Mouse (Mus musculus) forelimb bud, embryonic 11.5 days (tissue): ENCODE measurements at regions not wholly inside any gene's neighbourhood (a gene's known extent, or its start where the extent isn't known, plus 50 kb on each side); places are given as distances from the start of the nearest gene placed in this dataset.

Experiments
- DNase-seq: peaks from one replicate; pipeline ENCODE4 v3.0.0-alpha.2; 2012; ENCODE audit warnings: low read depth, low spot score

DNA sequence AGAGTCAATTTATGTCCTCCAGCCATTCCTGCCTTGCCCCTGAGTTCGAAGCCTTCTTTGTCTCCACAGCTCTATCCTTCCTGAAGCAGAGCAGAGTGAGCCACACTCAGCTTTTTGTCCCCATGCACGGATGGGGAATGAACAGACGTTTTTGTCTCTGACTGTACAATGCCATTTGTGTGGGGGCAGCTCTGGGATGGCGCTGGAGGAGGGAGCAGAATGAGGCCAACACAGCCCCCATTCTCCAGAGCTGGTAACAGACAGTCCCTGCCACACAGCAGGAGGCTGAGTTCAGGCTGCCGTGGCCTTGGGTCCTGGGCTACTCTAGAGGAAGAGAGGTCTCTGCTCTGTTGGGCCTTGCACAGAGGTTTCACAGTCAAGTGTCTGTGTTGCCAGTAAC lies 327.4 kb downstream of the H2al1j start:
- no peak for DNase-seq

DNA sequence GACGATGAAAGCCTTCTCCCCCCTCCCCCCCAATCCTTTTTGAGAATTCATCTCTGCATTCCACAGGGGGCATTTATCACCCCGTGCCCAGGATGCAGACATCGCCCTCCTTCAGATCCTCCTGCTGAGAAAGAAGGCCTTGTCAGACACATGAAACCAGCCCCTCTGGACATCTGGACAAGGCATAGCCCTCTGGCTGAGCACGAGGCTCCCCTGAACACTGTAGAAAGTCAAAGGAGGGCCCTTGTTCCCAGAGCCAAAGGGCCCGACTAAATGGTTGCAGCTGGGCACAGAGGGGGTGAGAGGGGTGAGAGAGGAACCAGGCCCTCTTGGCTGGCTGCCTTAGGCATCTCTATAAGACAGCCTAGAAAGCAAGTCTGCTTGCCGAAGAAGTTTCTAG lies 327.8 kb downstream of the H2al1j start:
- no peak for DNase-seq

DNA sequence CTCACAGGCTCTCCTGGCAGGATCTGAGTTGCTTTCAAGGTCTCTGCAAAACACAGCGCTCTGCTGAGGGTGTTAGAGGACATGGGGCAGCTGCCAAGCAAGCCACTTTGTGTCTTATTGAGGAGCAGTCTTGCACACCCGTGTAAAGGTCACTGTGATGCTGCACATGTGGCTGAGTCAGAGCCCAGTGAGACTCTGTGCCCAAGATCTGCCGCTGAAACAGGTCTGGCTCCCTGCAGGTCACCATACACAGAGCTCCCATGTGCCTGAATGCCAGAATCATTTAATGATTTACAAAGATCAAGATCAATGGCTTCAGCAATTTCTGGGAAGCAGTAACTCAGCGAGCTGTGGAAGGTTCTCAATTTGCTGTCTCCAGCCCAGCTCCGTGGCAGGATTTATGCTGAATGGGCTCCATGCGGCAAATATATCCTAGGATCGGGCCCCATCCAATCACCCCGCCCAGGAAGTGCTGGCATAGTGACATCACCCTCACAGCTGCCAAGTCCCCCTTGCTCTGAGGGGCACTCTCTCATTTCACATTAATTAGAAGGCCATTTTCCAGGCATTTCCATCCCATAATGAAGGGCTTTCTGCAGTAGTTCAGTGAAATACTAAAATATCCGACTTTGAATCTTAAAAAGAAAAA lies 330.1 kb downstream of the H2al1j start:
- no peak for DNase-seq

DNA sequence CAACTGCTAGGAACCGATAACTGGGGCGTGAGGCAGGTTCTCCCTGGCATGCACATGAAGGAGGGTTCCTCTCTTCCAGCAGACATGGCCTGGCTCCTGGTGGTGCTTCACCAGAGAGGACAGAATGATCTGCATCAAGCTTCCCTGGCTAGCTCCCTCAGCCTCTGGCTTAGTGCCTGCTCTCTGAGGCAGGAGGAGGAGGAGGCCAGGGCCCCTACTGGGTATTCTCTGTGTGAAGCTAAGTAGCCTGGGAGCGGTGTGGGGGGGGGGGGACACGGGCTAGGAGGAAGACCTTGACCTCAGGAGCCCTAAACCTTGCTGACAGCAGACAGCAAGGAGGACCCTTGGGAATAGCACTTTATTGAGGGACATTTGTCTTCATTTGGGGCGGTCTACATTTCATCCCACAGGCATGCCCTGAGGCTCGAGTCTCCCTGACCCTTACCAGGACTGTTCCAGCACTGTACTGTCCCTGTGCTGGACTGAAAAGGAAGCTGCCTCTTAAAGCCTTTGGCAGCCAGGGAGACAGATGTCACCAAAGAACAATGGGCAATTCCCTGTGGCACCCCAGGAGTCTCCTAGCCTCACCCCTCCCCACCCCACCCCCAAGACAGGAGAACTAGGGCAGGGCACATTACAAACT lies 335.7 kb downstream of the H2al1j start:
- no peak for DNase-seq

DNA sequence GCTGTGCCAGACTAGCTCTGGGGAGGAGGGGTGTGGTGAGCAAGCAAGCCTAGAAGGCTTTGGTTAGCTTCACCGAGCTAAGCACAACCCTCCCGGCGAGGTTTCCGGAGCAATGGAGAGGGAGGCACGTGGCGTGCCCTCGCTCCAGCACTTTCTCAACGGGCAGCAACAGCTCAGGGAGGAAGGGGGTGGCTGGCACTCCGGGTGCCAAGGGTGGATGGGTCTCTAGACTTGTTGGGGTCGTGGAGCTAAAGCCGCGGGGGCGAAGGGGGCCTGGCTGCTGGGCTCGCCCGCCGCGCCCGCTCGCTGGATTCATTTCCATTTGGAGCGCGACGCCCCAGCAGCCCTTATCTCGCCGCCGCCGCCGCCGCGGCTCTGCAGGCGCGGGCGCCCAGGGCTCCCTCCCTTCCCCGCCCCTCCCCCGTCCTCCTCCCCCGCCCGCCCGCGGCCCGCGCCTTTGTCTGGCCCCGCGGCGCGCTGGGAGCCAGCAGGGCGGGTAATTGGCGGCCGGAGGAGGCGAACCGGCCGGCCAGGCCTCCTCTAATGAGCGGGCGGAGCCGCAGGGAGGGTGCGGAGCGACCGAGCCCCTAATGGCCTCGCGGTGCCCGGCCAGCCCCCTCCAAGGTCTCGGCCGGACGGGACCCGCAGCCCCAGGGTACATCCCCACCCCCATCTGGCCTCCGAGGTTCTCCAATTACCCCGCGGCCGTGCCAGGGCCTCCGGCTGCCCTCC lies 336.9 kb downstream of the H2al1j start:
- peak; percentile 36 for DNase-seq

DNA sequence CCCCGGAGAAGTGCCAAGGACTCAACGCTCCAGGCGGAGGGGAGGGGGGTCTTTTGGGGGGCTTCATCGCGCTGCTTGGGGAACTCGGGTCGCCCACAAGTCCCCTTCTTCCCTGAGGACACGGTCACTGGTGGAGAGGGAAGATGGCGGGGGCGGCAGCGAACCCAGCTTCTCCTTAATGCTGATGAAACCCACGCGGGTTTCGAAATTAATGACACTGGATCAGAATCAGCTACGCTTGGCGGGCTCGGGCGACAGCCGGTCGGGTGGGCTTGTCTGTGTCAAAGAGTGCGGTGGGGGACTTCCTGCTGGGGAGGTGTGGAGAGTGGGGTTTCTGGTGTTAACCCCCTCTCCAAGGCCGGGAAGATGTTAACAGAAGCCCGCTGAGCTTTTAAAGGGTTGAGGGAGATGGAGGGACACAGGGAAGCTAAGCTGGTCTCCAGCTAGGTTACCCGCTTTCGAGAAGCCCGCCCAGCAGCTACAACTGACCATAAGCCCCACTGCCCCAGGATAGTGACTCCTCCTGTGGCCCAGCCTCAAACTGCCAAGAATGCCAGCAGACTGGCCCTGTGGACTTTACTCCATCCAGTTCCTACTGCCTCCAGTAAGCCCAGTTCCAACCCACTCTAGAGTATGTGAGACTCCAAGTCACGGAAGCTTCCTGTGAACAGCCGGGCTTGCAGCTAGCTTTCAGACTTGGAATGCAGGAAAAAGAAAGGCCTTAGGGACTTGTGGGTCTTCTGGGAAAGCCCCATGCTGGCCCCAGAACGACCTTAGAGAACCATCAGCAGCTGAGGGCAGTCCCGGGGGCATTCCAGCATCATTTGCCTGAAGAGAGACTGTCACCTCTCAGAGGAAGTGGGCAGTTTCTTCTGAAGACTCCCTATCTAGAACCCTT lies 337.7 kb downstream of the H2al1j start:
- DNase-seq = no peak

DNA sequence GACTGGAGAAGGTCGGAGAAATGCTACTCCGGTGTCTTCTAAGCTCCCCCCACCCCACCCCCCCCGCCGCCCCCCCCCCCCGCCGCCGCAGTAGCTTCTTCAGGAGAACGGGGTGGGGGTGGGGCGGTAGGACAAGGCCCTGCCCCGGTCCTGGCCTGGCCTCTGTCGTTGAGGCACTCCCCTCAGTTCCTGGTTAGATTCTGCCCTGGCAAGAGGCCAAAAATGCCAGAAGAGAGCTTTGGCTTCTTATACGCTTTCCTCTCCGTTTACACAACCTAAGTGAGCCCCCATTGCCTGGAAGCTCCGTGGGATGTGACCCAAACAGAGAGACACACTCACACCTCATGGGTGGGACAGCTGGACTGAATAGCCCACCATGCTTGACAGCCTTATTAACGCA lies 338.9 kb downstream of the H2al1j start:
- no peak for DNase-seq

DNA sequence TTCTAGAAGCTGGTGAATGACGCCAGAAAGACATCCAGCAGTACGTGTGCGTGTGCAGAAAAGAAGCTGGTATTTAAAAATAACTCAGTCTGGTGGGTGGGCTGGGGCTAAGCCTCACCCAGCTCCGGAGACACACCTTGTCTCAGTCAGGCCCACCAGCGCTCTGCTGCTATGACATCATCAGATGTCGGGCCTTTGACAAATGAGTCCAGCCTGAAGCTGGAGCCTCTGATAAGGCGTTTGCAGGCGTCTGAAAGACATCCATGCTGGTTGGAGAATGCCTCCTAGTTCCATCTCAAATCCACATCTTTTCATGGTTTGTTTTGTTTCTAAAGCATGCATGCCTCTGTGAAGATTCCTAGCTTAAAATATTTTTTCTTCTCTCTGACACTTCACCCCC lies 344.2 kb downstream of the H2al1j start:
- no peak for DNase-seq

DNA sequence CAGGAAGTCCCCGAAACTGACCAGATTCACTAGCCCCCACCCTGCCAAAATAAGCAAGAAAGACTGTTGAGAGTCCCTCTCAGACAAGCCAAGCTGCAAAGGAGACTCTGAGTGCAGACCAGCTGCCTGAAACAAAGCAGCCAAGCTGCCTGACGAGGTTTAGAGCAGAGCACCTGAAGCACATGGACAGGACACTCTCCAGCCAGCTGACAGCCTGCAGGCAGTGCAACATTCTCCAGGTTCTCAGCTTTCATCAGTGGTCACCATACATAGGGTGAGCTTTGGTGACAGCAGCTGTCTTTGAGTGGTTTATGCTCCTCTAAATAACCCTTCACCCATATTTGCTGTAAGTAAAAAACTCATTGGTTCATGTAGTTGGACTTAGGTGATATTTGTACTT lies 350.5 kb downstream of the H2al1j start:
- no peak for DNase-seq

DNA sequence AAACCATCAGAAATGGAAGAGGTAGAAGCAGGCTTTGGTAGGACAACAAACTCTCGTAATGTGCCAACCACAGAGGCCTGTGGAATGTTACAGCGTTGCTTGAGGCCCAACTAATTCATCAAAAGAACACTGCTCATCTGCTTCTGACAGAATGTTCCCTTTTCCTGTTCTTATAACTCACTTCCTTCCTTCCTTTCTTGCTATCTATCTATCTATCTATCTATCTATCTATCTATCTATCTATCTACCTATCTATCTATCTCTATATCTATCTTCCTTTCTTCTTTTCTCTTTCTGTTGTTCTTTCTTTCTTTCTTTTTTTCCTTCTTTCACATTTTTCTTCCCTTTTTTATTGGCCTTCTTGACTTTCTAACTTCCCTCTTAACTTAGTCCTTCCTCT lies 353.7 kb downstream of the H2al1j start:
- DNase-seq = no peak

DNA sequence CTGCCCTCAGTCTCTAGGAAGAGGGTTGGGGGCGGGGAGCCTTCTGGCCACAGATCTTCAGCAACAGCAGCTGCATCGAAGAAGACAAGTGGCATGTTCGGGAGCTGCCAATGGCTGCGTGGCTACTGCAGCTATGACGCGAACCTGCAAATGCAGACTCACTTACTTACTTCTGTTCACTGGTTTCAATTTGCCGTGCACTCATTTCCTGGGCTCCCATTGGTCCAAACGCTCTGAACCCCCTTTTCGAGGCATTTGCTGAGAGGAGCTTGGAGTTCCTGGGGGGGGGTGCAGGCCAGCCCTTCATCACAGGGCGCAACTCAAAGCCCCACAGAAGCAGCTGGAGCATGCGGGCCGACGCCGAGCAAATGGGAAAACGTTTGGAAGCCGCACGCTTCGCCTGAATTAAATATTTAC lies 362.4 kb downstream of the H2al1j start:
- DNase-seq = no peak

DNA sequence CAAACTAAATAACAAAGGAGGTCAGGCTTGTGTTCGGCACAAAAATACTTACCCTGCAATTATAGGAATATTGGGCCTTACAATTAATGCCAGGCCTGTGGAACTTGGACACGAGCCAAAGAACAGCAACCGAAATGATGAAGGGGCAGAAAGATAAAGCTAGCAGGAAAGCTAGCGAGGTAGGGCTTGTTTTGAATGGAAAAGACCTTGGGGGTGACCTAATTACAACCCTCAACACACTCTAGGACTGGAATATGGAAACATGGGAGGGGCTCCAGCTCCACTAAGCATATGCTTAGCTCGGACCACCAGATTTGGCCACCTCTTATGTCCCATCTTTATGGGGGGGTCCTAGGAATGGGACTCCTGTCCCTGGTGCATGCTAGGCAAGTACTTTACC lies 362.8 kb downstream of the H2al1j start:
- no peak for DNase-seq

DNA sequence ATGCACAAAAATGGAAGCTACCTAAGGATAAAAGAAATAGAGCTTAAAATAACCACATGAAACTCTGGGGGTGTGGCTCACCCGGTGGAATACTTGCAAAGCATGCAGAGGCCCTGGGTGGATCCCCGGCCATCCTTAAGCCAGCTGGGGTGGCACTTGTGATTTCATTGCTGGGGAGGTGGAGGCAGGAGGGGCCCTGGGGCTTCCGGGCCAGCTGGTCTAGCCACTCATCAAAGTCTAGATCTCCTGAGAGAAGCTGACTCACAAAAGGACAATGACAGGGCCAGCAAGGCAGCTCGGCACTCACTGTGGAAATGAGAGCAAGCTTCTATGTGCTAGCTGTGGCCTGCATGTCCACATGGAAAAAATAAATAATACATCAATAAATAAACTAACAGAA lies 363.4 kb downstream of the H2al1j start:
- no peak for DNase-seq

DNA sequence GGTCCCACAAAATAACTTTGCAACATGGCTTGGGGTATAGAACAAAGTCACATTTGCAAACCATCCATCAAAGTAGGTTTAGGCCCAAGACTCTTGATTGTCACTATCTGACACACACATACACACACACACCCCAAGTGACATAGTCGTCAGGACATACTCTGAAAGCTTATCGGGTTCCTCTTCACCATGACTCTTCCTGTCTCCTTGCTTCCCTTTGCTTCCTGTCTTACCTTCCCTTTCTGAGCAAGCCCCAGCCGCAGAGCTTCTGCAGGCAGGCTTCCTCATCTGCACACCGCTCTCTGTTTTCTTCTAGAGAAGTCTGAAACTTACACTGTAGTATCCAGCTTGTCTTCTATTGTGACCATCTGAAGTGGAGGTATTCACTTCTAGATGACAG lies 368.9 kb downstream of the H2al1j start:
- no peak for DNase-seq

DNA sequence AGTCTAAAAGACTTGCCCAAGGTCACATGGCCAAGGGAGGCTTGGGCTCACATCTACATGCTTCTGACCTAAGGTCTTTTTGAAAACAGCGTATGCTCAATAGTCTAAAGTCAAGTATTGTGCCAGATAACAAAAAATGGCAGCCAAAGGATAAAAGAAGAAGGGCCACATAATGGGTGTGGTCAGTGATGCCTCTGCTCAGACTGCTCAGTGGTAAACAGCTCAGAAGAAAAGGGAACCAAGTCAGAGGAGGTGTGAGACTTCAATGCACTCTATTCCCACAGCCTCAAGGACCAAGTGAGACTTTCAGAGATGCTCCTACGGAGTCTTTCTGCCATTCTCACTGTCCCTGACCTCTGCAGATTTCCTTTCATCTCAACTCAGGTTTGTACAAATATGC lies 373.5 kb downstream of the H2al1j start:
- DNase-seq = no peak

DNA sequence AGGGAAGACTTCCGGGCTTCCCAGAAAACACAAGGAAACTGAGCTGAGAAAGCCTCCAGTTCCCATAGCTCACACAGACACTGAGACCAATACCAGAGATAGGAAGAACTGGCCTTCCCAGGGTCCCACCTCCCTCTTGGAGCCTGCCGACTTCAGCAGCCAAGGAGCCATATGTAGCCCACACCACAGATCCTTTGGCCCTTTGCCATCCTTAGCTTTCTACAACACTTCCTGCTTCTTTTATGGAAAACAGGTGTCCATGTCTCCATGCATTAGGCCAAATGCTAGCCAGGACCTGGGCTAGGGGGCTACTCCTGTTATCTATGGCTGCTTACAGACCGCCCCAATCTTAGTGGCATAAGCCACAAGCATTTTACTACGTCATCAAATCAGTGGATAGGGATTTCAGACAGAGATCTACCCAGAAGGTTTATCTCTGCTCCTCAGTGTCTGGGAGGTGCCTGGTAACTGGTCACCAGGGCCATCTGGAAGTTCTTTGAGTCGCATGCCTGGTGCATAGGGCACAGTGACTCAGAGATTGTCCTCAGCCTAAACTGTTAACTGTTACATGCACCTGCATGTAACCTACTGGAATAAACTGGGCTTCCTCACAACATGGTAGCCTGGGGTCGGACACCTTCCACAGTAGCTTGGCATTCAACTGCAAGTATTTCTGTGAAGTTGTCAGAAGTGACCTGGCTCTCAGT lies 378.4 kb downstream of the H2al1j start:
- DNase-seq = peak; percentile 35

DNA sequence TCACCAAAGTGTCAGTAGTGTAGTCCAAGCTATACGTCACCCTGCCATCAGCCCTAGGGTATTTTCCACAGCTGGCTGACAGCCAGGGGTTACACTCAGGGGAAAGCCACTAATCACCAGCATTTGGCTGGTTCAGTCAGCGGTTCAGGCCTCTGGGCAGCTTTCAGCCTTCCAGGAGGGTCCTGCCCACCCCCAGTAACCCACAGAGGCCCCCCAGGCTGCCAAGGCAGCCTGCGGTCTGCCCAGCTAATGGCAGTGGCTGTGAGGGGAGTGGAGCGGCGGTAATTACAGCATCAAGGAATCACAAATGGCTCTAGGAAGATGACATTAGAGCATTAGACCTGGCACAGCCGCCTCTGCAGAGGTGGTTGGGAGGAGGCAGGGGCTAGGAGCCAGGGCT lies 379.7 kb downstream of the H2al1j start:
- peak; percentile 13 for DNase-seq

DNA sequence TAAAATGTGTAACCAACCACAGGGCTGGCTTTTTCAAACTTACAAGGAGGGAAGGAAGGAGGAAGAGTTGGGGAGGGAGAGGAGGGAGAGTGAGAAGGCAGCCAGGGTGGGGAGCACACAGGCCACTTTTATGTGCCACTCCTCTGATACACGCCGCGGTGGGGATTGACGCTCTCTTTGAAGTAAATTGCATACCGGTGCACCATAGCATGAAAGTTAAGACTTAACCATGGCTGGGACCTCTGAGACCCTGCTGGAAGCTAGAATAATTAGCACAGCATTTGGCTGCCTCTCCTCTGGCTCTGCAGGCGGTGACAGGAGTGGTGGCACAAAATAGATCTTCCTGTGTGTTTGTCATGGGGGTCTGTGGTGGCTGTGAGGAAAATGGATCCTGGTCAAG lies 380.7 kb downstream of the H2al1j start:
- DNase-seq = no peak

DNA sequence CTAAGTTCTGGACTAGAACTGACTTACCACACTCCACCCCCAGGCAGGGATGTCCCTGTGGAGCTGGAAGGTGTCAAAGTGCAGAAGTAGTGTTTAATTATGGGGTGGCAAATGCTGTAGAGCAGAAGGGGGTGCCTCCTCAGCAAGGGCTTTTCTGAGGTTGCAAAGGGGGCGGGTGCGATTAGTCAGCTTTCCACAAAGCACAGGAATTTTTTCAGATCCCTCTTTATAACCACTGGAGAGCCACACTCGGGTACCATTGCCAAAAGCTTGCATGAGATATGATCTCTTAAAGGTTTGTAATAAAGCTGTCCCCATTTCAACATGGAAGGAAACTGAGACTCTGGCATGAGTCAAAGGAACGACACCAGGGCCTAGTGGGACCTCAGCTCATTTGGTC lies 381.7 kb downstream of the H2al1j start:
- no peak for DNase-seq

DNA sequence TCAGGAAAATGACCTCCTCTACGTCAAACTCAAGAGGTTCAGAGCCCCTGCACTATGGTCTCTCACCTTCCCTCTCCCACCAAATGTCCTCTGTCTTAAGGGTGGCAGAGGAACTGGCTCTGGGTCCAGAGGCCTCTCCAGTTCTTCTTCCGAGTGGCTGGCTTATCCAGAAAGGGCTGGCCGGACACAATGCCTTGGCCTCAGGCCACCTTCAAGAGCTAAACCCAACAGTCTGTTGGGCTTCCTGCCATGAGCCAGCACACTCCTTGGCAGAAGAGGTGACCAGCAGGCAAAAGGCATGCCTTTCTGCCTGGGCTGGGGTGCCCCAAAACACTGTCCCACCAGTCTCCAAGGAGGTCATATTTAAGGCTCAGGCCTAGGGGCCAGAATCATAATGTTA lies 385.8 kb downstream of the H2al1j start:
- DNase-seq = no peak

DNA sequence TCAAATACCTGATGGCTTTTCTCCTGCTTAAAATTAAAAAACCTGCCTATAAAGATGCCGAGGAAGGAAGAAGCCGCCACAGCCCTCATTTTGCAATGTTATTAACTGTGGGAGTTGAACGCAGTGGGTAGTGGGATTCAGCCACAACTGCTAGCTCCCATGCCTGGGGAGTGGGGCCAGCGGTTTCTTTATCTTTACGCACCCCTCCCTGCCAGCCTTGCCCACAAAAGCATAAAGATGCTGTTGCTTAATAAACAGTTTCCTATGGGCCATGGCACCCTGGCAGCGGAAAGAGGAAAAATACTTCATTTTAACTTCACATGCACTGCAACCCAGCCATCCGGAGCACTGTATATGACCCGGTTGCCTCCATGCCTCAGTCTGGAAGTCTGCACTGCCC lies 389.2 kb downstream of the H2al1j start:
- DNase-seq = no peak

DNA sequence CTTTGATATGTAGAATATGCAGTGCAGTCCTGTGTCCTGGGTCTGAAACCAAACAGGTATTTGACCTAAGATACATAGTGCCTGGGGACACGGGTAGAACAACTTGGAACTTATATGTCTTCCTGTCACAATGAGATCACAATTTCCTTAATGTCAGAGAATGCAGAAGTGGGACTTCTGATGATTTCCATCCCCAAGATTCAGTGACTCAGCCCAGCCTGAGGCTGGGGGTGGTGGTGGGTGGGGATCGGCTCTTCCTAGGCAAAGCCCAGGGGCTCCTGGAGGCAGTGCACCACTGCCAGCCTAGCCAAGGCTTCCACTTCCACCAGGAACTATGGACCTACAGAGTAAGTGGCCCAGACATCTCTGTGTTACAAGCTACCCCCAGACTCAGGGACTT lies 391.2 kb downstream of the H2al1j start:
- DNase-seq = no peak
